Mouse (Mus musculus) kidney, postnatal 36 days (tissue): ENCODE results near the gene Leng8.
"Not testable (repeated sequence)": the region's sequence is repeated elsewhere in the genome, so short reads cannot be mapped to it uniquely, and the experiment has no call there.

Experiments used
- DNase-seq, 2 experiments: peaks; one replicate each; pipeline ENCODE4 v3.0.0; 2021 to 2022; ENCODE audit warnings: mixed read lengths in 2 of 2

The Leng8 gene

GRCm38 (mm10) chr7:4148341-4149208 is 11.7 kb downstream of the Leng8 start:
- DNase-seq = peak; percentile 29 to 59

GRCm38 (mm10) chr7:4149209-4150054 is 12.6 kb downstream of the Leng8 start:
- DNase-seq = peak; percentile 87 to 89

- DNase-seq = peak; percentile 54 to 71
Measured at GRCm38 (mm10) chr7:4150059-4150541, 13.3 kb downstream of the Leng8 start, which contains the start of gene Leng9. Gene Leng9 (minus strand): TSS chr7:4150374.

GRCm38 (mm10) chr7:4150811-4151221 is 14.0 kb downstream of the Leng8 start:
- DNase-seq = peak; percentile 85 to 91

- no peak for DNase-seq
Measured at GRCm38 (mm10) chr7:4151241-4151640, 14.4 kb downstream of the Leng8 start.

GRCm38 (mm10) chr7:4154356-4154755 is 17.5 kb downstream of the Leng8 start:
- no peak for DNase-seq

GRCm38 (mm10) chr7:4154976-4155375 is 18.1 kb downstream of the Leng8 start:
- DNase-seq = no peak

GRCm38 (mm10) chr7:4161596-4161995 is 24.8 kb downstream of the Leng8 start:
- DNase-seq = not testable (repeated sequence)

- no peak for DNase-seq
Measured at GRCm38 (mm10) chr7:4163571-4164072, 26.8 kb downstream of the Leng8 start.

GRCm38 (mm10) chr7:4164090-4164910 is 27.5 kb downstream of the Leng8 start, which contains the start of gene Cdc42ep5:
Gene Cdc42ep5 (minus strand): TSS chr7:4164860.
- peak; percentile 69 to 73 for DNase-seq

GRCm38 (mm10) chr7:4165286-4165685 is 28.4 kb downstream of the Leng8 start:
- peak; percentile 47 to 62 for DNase-seq

- no peak for DNase-seq
Measured at GRCm38 (mm10) chr7:4167098-4167497, 30.3 kb downstream of the Leng8 start.

- no peak for DNase-seq
Measured at GRCm38 (mm10) chr7:4170193-4170938, 33.5 kb downstream of the Leng8 start.

- DNase-seq = peak; percentile 30 to 66
Measured at GRCm38 (mm10) chr7:4178438-4178837, 41.6 kb downstream of the Leng8 start.
